Mouse (Mus musculus) small intestine, adult 2 months (tissue): Measurements from ENCODE around the gene Hlcs. TPM values are rescaled to one million over a fixed set of nuclear protein-coding genes. Genes with fewer than 3 reads are reported as not detected.

Source experiments
- H3K27ac ChIP-seq: fragments of 200-500 bp; 2 replicates; pipeline ENCODE4 v1.5.1; 2012; ENCODE audit warnings: low read depth, low read length, control low read depth, inconsistent platforms; ENCODE audit not compliant: insufficient read depth
- H3K27me3 ChIP-seq: fragments of 200-500 bp; 2 replicates; pipeline ENCODE4 v1.6.1; 2012; ENCODE audit warnings: mild to moderate bottlenecking, moderate library complexity, low read length, inconsistent platforms; ENCODE audit not compliant: control insufficient read depth, insufficient read depth
- H3K36me3 ChIP-seq: fragments of 200-500 bp; 2 replicates; pipeline ENCODE4 v1.6.1; 2012; ENCODE audit warnings: mild to moderate bottlenecking, low read length, control low read depth, inconsistent platforms; ENCODE audit not compliant: control insufficient read depth, insufficient read depth
- H3K4me1 ChIP-seq: fragments of 200-500 bp; 2 replicates; pipeline ENCODE4 v1.6.1; 2012; ENCODE audit warnings: low read length, inconsistent platforms, mixed read lengths; ENCODE audit not compliant: control insufficient read depth, insufficient read depth, insufficient read length
- H3K4me3 ChIP-seq: fragments of 200-500 bp; 2 replicates; pipeline ENCODE4 v1.5.1; 2012; ENCODE audit warnings: low read depth, mild to moderate bottlenecking, control low read depth, inconsistent platforms, low read length, moderate library complexity
- CTCF ChIP-seq: fragments of 200-500 bp; IDR thresholded peaks from 2 replicates; pipeline ENCODE4 v1.5.1; 2012; ENCODE audit warnings: low read depth, mild to moderate bottlenecking, control low read depth, inconsistent platforms, low read length, moderate library complexity, mixed read lengths; ENCODE audit not compliant: insufficient replicate concordance, insufficient read length; ENCODE audit errors: extremely low read depth
- POLR2A ChIP-seq: fragments of 200-500 bp; IDR thresholded peaks from 2 replicates; pipeline ENCODE4 v1.6.1; 2012; ENCODE audit warnings: low read depth, mild to moderate bottlenecking, control low read depth, inconsistent platforms, low read length, moderate library complexity
- WGBS: fragments of 180-500 bp; shearing (Covaris S2); methylation state at CpG from one replicate; pipeline ENCODE4 v1.1.7; 2018; 5-methylcytosine and 5-hydroxymethylcytosine counted together
- polyA plus RNA-seq: library from polyadenylated mRNA; depleted of rRNA; stranded (reverse); fragments of >200 nt; gene quantifications from 2 replicates; pipeline ENCODE4 v1.2.3, GENCODE M21; 2012

The Hlcs gene
- polyA plus RNA-seq, 1 experiment: 3.2 TPM

- Histone ChIP-seq H3K27me3 (peaks cover 5% of the 10 kb centered on the region), H3K4me1 (no peaks in the 10 kb centered on the region), H3K27ac (no peak overlapping the region), H3K4me3 (no peak overlapping the region), H3K36me3 (no peaks in the 10 kb centered on the region)
- TF ChIP-seq CTCF (no peak), POLR2A (no peak)
- 97% methylated on average over 1 of the region's 1 CpGs for WGBS
Measured at GRCm38 (mm10) chr16:94118394-94118793, 195.0 kb downstream of the Hlcs start.

DNA sequence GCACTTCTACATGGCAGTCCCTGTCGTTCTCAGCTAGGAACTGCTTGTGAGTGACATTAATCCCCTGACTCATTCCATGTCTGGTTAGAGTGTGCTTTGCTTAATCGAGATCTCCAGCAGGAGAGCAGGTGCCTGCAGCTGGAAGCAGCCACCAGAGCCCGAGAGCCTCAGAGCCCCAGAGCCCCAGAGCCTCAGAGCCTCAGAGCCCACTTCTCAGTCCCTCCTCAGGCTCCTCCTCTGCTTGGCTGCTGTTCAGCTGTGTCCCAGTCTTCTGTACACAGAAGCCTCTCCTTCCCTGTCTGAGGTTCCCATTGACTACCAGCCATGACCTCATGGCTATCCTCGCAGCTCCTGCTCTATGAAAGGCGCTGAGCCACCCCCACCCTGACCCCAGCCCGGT is 196.0 kb downstream of the Hlcs start:
- H3K4me1 ChIP-seq: no peaks in the 10 kb centered on the region
- 41% methylated on average over 6 of the region's 6 CpGs for WGBS
- TF ChIP-seq CTCF: no peak
- no peak for TF ChIP-seq POLR2A
- no peaks in the 10 kb centered on the region; the same call in none of the 2 replicates for H3K27me3 ChIP-seq
- no peak overlapping the region for H3K4me3 ChIP-seq
- no peak overlapping the region for H3K27ac ChIP-seq
- H3K36me3 ChIP-seq: no peaks in the 10 kb centered on the region

- H3K36me3 ChIP-seq: no peaks in the 10 kb centered on the region
- H3K4me3 ChIP-seq: no peak overlapping the region
- 53% methylated on average over 9 of the region's 9 CpGs for WGBS
- H3K27ac ChIP-seq: no peak overlapping the region
- no peaks in the 10 kb centered on the region for H3K27me3 ChIP-seq
- no peak for TF ChIP-seq CTCF
- no peak for TF ChIP-seq POLR2A
- no peaks in the 10 kb centered on the region for H3K4me1 ChIP-seq
Measured at GRCm38 (mm10) chr16:94114693-94115092, 198.7 kb downstream of the Hlcs start.

GRCm38 (mm10) chr16:94113160-94113559 is 200.2 kb downstream of the Hlcs start:
- Histone ChIP-seq H3K4me3 (no peak overlapping the region), H3K36me3 (no peaks in the 10 kb centered on the region), H3K4me1 (no peaks in the 10 kb centered on the region), H3K27ac (no peak overlapping the region), H3K27me3 (no peaks in the 10 kb centered on the region)
- WGBS: 62% methylated on average over 7 of the region's 7 CpGs
- no peak for TF ChIP-seq CTCF
- TF ChIP-seq POLR2A: no peak

GRCm38 (mm10) chr16:94097724-94098455 is 215.5 kb downstream of the Hlcs start:
- Histone ChIP-seq H3K27ac (no peak overlapping the region), H3K4me1 (no peaks in the 10 kb centered on the region), H3K36me3 (no peaks in the 10 kb centered on the region), H3K4me3 (no peak overlapping the region), H3K27me3 (peaks cover 51% of the 10 kb centered on the region)
- 12% methylated on average over 12 of the region's 12 CpGs for WGBS
- TF ChIP-seq CTCF: no peak
- no peak for TF ChIP-seq POLR2A

DNA sequence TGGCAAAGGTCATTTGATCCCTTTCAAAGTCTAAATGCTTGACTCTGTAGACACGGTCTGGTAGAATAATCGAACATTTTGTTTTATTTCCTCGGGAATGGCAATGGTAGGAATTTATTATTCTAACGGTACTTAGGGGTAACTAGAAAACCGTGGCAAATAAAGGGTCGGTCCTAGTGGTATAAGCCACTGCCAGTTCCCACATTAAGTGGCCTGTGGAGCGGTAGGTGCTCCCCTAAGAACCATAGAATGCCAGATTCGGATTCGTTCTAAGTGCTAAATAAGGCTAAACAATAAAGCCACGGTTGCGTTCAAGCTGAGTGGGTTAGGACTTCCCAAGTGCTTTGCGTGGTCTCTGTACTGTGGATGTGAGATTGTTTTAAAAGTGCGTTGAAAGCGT is 216.9 kb downstream of the Hlcs start:
- H3K36me3 ChIP-seq: no peaks in the 10 kb centered on the region
- H3K27ac ChIP-seq: no peak overlapping the region
- TF ChIP-seq POLR2A (no peak), CTCF (no peak)
- H3K27me3 ChIP-seq: peaks cover 62% of the 10 kb centered on the region
- no peak overlapping the region for H3K4me3 ChIP-seq
- no peaks in the 10 kb centered on the region for H3K4me1 ChIP-seq
- WGBS: 8% methylated on average over 14 of the region's 14 CpGs

- H3K27ac ChIP-seq: no peak overlapping the region
- H3K4me1 ChIP-seq: no peaks in the 10 kb centered on the region
- H3K4me3 ChIP-seq: no peak overlapping the region
- no peak for TF ChIP-seq CTCF
- no peak for TF ChIP-seq POLR2A
- H3K36me3 ChIP-seq: no peaks in the 10 kb centered on the region
- 6% methylated on average over 26 of the region's 26 CpGs for WGBS
- H3K27me3 ChIP-seq: peaks cover 73% of the 10 kb centered on the region
Measured at GRCm38 (mm10) chr16:94095109-94095822, 218.1 kb downstream of the Hlcs start.
